Mouse (Mus musculus) neural tube, embryonic 12.5 days (tissue): ENCODE results near the gene Gabrd. TPM values are rescaled to one million over a fixed set of nuclear protein-coding genes. Genes with fewer than 3 reads are reported as not detected.

Experiments
- polyA plus RNA-seq: library from polyadenylated mRNA; unstranded; fragments of >200 nt; fragmentation: Nextera tagmentation; extraction: Ambion mirVana; gene quantifications from 2 replicates; pipeline ENCODE4 v1.2.1, GENCODE M21; 2016

Gabrd gene
- polyA plus RNA-seq, 1 experiment from 2014 or later, result 0.34 TPM

Other genes with a start within 250 kb of the Gabrd start
- gene Ski, start 175.5 kb downstream of the Gabrd start, polyA plus RNA-seq, result 12.3 and 13.2 TPM in 2 replicates
- 87.5 and 89.3 TPM in 2 replicates for gene Faap20, start 148.3 kb downstream of the Gabrd start, polyA plus RNA-seq
- 33.3 and 35.8 TPM in 2 replicates for gene Prkcz, start 36.8 kb downstream of the Gabrd start, polyA plus RNA-seq
- 4.0 and 4.7 TPM in 2 replicates for gene Cfap74, start 11.1 kb upstream of the Gabrd start, polyA plus RNA-seq
- gene Tmem52, start 71.0 kb upstream of the Gabrd start, polyA plus RNA-seq, result not detected in 2 replicates
- 762 and 837 TPM in 2 replicates for gene Gnb1, start 93.2 kb upstream of the Gabrd start, polyA plus RNA-seq
- gene Nadk, start 164.3 kb upstream of the Gabrd start, polyA plus RNA-seq, result 86.9 and 88.2 TPM in 2 replicates
- gene Slc35e2, start 203.3 kb upstream of the Gabrd start, polyA plus RNA-seq, result 16.2 and 16.7 TPM in 2 replicates
- gene Cdk11b, start 226.7 kb upstream of the Gabrd start, polyA plus RNA-seq, result 76.8 and 79.5 TPM in 2 replicates
- not detected in 2 replicates for gene Gm10563, start 247.3 kb upstream of the Gabrd start, polyA plus RNA-seq